In genomic region chr3:56859841-56860240, GRCm38 (mm10) we compare ENCODE assay signal across 15 mouse cellular contexts.
A peak's percentile ranks its signal among the peaks of the same experiment; 100 is the strongest.
DNase-seq lines count a peak whose midpoint lies in the region; ATAC-seq lines count a peak whose summit lies in the region.
"Had no signal": no experiment of that assay in that cellular context is flagged by ENCODE, and none has a peak within 500 bp of the region (broad histone marks: within the 10 kb centered on the region; RNA-seq: fewer than 3 reads in every experiment).

No protein-coding gene starts in this region.

- H3K36me3 ChIP-seq in forebrain, embryonic 15.5 days, result no peaks in the 10 kb centered on the region
- H3K36me3 ChIP-seq in forebrain, embryonic 10.5 days (replicated peaks), result no peaks in the 10 kb centered on the region
- H3K36me3 ChIP-seq in hindbrain, embryonic 14.5 days (replicated peaks; ENCODE audit: control insufficient read depth, insufficient read depth), result no peaks in the 10 kb centered on the region
- H3K36me3 ChIP-seq: limb, embryonic 15.5 days had no signal

- no peak for DNase-seq in forebrain, embryonic 10.5 days (ENCODE audit: extremely low spot score, low spot score)
- peak; percentile 22 for DNase-seq in embryo, embryonic 10.5 days (ENCODE audit: low spot score)
- DNase-seq in hindbrain, embryonic 14.5 days (ENCODE audit: low spot score), result no peak
- peak; percentile 8 for DNase-seq in mesoderm, embryonic 11.5 days (ENCODE audit: low read depth, low spot score)
- DNase-seq in cerebellum, postnatal 25 days, result no peak
- DNase-seq in heart, adult 9 months (ENCODE audit: low spot score in 2 of 2), result no peak
- DNase-seq in spleen, adult 18-20 months, result no peak
- DNase-seq: cerebellum, adult 11-12 months; heart, postnatal 10 days; kidney, adult 11 months; lung, embryonic 14.5 days; right cerebral cortex, postnatal 25 days; thymus, postnatal 4 days had no signal

- no peaks in the 10 kb centered on the region for H3K4me1 ChIP-seq in forebrain, embryonic 15.5 days
- 0 out of 2 replicates have a peak, but pooled peaks cover 3% of the 10 kb centered on the region for H3K4me1 ChIP-seq in forebrain, embryonic 10.5 days
- H3K4me1 ChIP-seq in hindbrain, embryonic 14.5 days (replicated peaks; ENCODE audit: control insufficient read depth, insufficient read depth, low read length), result no peaks in the 10 kb centered on the region
- H3K4me1 ChIP-seq: limb, embryonic 15.5 days had no signal

- no peak overlapping the region for H3K4me3 ChIP-seq in forebrain, embryonic 15.5 days
- no peak overlapping the region for H3K4me3 ChIP-seq in forebrain, embryonic 10.5 days
- H3K4me3 ChIP-seq in hindbrain, embryonic 14.5 days (replicated peaks; ENCODE audit: low read length), result no peak overlapping the region
- H3K4me3 ChIP-seq: limb, embryonic 15.5 days had no signal

- no peak overlapping the region for H3K9ac ChIP-seq in forebrain, embryonic 15.5 days (replicated peaks)
- no peak overlapping the region for H3K9ac ChIP-seq in hindbrain, embryonic 14.5 days
- H3K9ac ChIP-seq: limb, embryonic 15.5 days; lung, embryonic 14.5 days had no signal

- no peaks in the 10 kb centered on the region for H3K27me3 ChIP-seq in forebrain, embryonic 15.5 days
- no peaks in the 10 kb centered on the region for H3K27me3 ChIP-seq in forebrain, embryonic 10.5 days (ENCODE audit: poor library complexity, severe bottlenecking)
- no peaks in the 10 kb centered on the region for H3K27me3 ChIP-seq in hindbrain, embryonic 14.5 days (ENCODE audit: control insufficient read depth, insufficient read depth, low read length)
- H3K27me3 ChIP-seq: limb, embryonic 15.5 days had no signal

- no peak overlapping the region for H3K4me2 ChIP-seq in forebrain, embryonic 15.5 days (replicated peaks)
- H3K4me2 ChIP-seq in hindbrain, embryonic 14.5 days (replicated peaks), result no peak overlapping the region
- H3K4me2 ChIP-seq: limb, embryonic 15.5 days; lung, embryonic 14.5 days had no signal

- no peaks in the 10 kb centered on the region for H3K9me3 ChIP-seq in forebrain, embryonic 15.5 days
- H3K9me3 ChIP-seq in forebrain, embryonic 10.5 days, result no peaks in the 10 kb centered on the region
- no peaks in the 10 kb centered on the region for H3K9me3 ChIP-seq in hindbrain, embryonic 14.5 days (ENCODE audit: control insufficient read depth, low read length)
- H3K9me3 ChIP-seq: limb, embryonic 15.5 days had no signal

- WGBS in forebrain, embryonic 15.5 days, result 84% methylated on average over 9 of the region's 9 CpGs
- WGBS in forebrain, embryonic 10.5 days, result 91% methylated on average over 9 of the region's 9 CpGs
- WGBS in hindbrain, embryonic 14.5 days, result 78% methylated on average over 9 of the region's 9 CpGs

- peak overlapping the region; percentile 70 for H3K27ac ChIP-seq in forebrain, embryonic 15.5 days (replicated peaks)
- no peak overlapping the region for H3K27ac ChIP-seq in forebrain, embryonic 10.5 days
- 0 out of 2 replicates have a peak overlapping the region, but pooled peaks have one; percentile 3 for H3K27ac ChIP-seq in hindbrain, embryonic 14.5 days
- H3K27ac ChIP-seq: limb, embryonic 15.5 days had no signal

- peak; percentile 74; the same call in 1 of the 2 replicates for ATAC-seq in forebrain, embryonic 15.5 days (replicated peaks)
- peak; percentile 53; the same call in 1 of the 2 replicates for ATAC-seq in hindbrain, embryonic 14.5 days (ENCODE audit: low FRiP score)

Comparison
In these comparisons a context has a peak if more than half of its experiments do, and no peak if none do; other contexts are left out.
1. DNase-seq: peak in embryo, embryonic 10.5 days (single experiment) and mesoderm, embryonic 11.5 days (single experiment); none in forebrain, embryonic 10.5 days (single experiment), hindbrain, embryonic 14.5 days (single experiment), cerebellum, postnatal 25 days (0 of 2), heart, adult 9 months (0 of 2) and spleen, adult 18-20 months (0 of 2).